Mouse (Mus musculus): ENCODE data around the gene Cgn.

The Cgn gene

DNA sequence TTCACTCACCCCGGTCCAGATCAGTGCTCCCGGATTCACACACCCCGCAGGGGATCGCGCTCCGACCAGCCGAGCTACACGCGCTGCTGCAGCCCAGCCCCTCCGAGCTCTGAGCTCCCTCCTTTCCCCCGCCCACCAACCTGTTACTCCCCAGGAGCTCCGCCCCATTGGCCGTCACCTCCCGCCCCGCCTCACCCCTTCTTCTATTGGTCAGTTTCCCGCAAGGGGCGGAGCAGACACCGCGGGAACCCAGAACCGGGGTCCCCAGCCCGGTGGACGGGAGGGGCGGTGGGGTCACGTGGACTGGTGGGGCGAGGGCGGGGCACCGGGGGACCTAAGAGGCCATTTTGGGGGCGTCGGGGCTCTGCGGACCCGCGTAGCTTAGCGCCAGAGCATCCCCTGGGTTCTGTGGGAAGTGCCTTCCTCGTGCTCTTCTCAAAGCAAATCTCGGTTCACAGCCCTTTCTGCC, at the start of gene Cgn:
TSS of gene Cgn (minus strand) at position 126 of the 469 bp plus-strand sequence.
- peak; percentile 97 for DNase-seq (ENCODE audit: low spot score)

DNA sequence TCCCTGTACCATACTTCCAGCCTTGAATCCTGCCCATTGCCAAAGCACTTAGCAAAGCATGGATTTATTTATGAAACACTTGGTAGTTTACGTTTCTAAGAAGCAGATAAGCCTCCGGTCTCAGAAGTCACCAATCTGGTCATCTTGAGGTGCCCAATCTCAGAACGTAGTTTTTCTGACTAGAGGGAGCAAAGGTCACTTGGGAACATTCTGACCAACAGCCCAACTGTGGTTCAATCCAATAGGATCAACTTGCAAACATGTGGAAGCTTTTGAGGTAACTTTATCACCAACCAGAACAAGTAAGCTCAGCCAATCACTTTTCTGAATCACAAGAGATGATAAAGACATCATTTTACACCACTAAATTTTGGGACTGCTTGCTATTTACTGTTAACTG, 49.1 kb upstream of the Cgn start:
- no peak for DNase-seq (ENCODE audit: low spot score)

DNA sequence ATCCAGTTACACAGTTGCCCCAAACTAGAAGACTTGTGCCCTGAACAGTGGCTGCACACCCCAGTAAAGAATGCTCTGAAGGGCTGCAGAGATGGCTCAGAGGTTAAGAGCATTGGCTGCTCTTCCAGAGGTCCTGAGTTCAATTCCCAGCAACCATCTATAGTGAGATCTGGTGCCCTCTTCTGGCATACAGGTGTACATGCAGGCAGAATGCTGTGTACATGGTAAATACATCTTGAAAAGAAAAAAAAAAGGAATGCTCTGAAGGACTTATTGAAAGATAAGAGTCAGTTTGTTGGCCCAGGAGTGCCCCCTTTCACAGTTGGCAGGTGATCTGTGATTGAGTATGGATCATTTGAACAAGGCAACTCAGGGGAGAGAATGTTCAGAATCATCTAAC, 47.1 kb upstream of the Cgn start:
- no peak for DNase-seq (ENCODE audit: low spot score)

DNA sequence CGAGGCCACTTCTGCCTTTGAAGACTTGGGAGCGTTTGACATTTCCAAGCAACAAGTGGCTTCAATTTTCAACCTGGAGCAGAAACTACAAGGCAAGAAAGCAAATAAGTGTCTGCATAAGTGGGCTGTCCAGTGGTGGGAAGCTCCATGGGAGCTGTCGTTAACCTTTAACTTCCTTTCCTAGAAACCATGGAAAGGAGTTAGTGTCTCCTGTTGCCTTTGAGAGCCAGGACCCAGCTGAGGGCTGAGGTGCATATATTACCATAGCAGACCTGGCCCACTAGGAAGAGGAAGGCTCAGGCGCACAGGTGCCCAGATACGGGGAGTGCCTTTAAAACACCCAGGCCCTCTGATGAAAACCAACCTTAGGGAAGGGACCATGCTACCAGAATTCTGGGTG, 46.4 kb upstream of the Cgn start:
- no peak for DNase-seq (ENCODE audit: low spot score)

GRCm38 (mm10) chr3:94832100-94832499, 45.8 kb upstream of the Cgn start:
- DNase-seq (ENCODE audit: low spot score): no peak

- no peak for DNase-seq (ENCODE audit: low spot score)
Measured at GRCm38 (mm10) chr3:94824110-94824509, 37.8 kb upstream of the Cgn start.

DNA sequence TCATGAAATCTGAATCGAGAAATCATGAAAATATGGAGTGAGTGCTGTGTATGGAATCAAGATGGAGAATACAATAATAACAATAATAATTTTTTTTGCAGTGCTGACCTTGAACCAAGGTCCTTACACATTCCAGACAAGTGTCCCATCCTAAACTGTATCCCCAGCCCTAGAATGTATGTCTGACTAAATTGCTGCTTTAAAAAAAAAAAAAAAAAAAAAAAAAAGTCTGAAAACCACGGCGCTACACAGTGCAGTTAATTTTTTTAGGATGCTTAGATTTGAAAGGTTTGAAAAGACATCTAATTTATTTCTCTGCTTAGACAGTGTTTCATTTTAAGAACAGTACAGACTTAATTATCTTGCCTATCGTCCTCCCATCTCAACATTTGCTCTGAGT, 35.8 kb upstream of the Cgn start:
- DNase-seq (ENCODE audit: low spot score): no peak

GRCm38 (mm10) chr3:94821008-94821638, 34.8 kb upstream of the Cgn start:
- DNase-seq (ENCODE audit: low spot score): peak; percentile 33

DNA sequence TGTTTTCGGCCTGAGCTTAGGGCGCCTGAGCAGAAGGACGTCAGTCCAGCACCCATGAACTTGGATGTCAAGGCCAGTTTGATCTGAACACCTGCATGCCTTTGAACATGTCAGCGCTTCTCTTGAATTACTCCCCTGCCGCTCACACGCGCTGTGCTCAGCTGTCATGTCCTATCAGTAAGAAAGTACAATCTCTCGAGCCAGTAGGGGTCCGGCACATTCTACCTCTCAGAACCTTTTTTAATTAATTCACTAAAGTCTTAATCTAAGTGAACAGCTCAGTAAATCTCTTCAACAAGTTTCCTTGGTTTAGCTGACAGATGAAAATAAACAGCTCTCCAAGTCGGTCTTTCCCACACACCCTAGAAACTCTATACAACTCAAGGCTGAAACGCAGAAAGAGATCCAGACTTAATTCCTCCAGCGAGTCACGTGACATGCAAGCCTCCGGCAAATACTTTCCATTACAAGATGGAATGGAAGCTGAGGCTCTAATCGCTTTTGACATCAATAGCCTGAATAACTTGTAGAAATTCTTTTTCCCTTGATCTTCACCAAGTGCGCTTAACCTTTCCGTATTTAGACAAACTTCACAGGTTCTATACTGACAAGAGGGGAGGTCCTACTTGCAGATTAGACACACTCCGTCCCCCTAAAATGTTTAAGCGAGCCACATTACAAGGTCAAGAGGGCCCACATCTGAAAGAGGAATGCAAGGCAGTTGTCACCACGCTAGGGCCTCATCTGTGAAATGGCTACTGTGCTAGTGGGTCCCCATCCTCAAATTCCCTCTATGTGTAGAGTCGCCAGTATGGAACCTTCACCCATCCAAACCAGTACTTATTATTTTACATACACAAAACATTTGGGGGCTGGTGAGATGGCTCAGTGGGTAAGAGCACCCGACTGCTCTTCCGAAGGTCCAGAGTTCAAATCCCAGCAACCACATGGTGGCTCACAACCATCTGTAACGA, 33.4 kb upstream of the Cgn start:
- no peak for DNase-seq (ENCODE audit: low spot score)

- no peak for DNase-seq (ENCODE audit: low spot score)
Measured at GRCm38 (mm10) chr3:94817731-94818130, 31.4 kb upstream of the Cgn start.

GRCm38 (mm10) chr3:94815603-94816002, 29.3 kb upstream of the Cgn start:
- no peak for DNase-seq (ENCODE audit: low spot score)

DNA sequence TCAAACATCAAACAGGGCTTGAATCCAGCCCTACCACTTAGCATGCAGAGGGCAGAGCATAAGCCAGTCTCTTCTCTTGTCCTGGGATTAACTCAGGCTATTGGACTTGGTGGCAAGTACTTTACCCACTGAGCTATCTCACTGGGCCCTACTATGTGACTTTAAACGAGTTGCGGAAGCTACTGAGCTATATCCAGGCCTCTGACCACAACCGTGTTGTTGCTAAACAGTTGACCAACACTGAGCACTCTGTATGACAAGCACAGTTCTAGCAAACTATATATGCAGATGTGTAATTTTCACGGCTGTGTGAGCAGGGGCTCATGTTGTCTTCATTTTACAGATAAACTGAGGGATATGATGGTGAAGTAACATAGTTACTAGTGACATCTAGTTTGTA, 28.4 kb upstream of the Cgn start:
- no peak for DNase-seq (ENCODE audit: low spot score)

- DNase-seq (ENCODE audit: low spot score): no peak
Measured at GRCm38 (mm10) chr3:94814063-94814462, 27.8 kb upstream of the Cgn start.

DNA sequence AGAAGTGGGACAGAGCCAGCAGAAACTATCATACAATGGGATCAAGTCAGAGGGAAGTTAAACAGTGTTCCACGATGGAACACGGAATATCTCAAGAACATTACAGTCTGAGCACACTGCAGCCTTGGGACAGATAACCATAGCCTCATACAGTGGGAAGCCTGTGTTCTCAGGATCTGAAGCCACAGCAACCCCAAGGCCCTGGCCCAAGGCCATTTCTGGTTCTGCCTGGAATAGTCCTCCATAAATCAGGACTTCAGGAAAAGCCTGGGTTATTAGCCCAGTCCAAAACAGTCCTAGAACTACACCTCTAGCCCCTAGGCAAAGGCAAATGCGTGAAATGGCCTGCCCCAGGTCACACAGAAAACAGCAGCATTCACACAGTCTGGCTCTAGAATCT, 27.4 kb upstream of the Cgn start:
- DNase-seq (ENCODE audit: low spot score): peak; percentile 82

GRCm38 (mm10) chr3:94811628-94812027, 25.3 kb upstream of the Cgn start:
- DNase-seq (ENCODE audit: low spot score): no peak

- DNase-seq (ENCODE audit: low spot score): no peak
Measured at GRCm38 (mm10) chr3:94808296-94808695, 22.0 kb upstream of the Cgn start.

GRCm38 (mm10) chr3:94804976-94805375, 18.7 kb upstream of the Cgn start:
- no peak for DNase-seq (ENCODE audit: low spot score)

- no peak for DNase-seq (ENCODE audit: low spot score)
Measured at GRCm38 (mm10) chr3:94804146-94804545, 17.9 kb upstream of the Cgn start.

- no peak for DNase-seq (ENCODE audit: low spot score)
Measured at GRCm38 (mm10) chr3:94796181-94796580, 9.9 kb upstream of the Cgn start.

GRCm38 (mm10) chr3:94795596-94796140, 9.4 kb upstream of the Cgn start:
- DNase-seq (ENCODE audit: low spot score): no peak

GRCm38 (mm10) chr3:94794359-94794758, 8.1 kb upstream of the Cgn start:
- no peak for DNase-seq (ENCODE audit: low spot score)

DNA sequence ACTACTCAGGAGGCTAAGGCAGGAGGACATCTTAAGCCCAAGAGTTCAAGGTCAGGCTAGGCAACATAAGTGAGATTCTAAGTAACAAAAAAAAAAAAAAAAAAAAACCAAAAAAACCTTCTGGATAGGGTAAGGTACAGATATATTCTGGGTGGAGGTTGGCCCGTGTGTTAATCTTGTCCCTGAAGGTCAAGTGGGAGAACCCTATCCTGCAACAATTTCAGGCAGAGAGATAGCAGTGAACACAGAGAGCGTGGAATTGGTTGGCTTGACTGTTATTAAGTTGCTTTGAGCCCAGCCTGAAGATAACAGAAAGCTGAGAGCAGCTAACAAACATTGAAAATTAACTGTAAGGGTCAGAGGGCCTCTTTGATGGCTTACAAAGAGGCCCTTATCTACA, 7.4 kb upstream of the Cgn start:
- peak; percentile 72 for DNase-seq (ENCODE audit: low spot score)

DNA sequence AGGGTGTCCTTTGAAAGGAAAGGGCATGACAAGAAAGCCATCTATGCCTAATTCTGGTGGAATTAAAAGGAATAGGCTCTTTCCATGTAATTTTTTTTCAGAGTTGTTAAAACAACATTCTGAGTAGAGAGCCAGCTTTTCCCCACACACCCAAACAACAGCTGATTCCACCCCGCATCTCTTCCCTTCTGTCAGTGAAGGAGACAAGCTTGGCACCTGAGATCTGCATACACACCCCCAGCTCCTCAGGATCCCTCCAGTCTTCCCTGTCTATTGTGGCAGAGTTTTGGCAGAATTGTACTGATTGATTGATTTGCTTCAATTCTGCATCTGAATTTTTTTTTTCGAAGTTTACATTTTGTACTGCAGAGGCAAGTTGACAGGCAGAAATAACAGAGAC, 6.0 kb upstream of the Cgn start:
- no peak for DNase-seq (ENCODE audit: low spot score)
